Mouse (Mus musculus) heart, postnatal 0 days (tissue): ENCODE measurements around the gene Ankrd27. TPM values are rescaled to one million over a fixed set of nuclear protein-coding genes. Genes with fewer than 3 reads are reported as not detected.
A peak's percentile ranks its signal among the peaks of the same experiment; 100 is the strongest.

Experiments
- ATAC-seq: fragments of 200-750 bp; cut with Nextera tagmentation; 2 replicates; pipeline ENCODE4 v1.8.0; 2017; ENCODE audit warnings: low read depth, moderate number of reproducible peaks, moderate library complexity; ENCODE audit not compliant: insufficient read depth
- DNase-seq: peaks from one replicate; pipeline ENCODE4 v3.0.0-alpha.2; 2016; ENCODE audit warnings: low spot score
- H3K27ac ChIP-seq: fragments of 300-500 bp; sonication (generic); 2 replicates; pipeline ENCODE4 v1.5.1; 2014; ENCODE audit warnings: low read depth, mild to moderate bottlenecking
- H3K27me3 ChIP-seq: fragments of 300-500 bp; sonication (generic); 2 replicates; pipeline ENCODE4 v1.6.1; 2014; ENCODE audit warnings: low read length, mixed read lengths; ENCODE audit not compliant: control insufficient read depth, insufficient read depth
- H3K36me3 ChIP-seq: fragments of 300-500 bp; sonication (generic); replicated peaks from 2 replicates; pipeline ENCODE4 v1.6.1; 2014; ENCODE audit warnings: low read length, mixed read lengths; ENCODE audit not compliant: control insufficient read depth, insufficient read depth
- H3K4me1 ChIP-seq: fragments of 300-500 bp; sonication (generic); 2 replicates; pipeline ENCODE4 v1.6.1; 2014; ENCODE audit warnings: antibody characterized with exemption; ENCODE audit not compliant: control insufficient read depth, insufficient read depth
- H3K4me2 ChIP-seq: fragments of 300-500 bp; sonication (generic); 2 replicates; pipeline ENCODE4 v1.6.1; 2014; ENCODE audit warnings: low read depth, mild to moderate bottlenecking, low read length, moderate library complexity
- H3K4me3 ChIP-seq: fragments of 300-500 bp; sonication (generic); 2 replicates; pipeline ENCODE4 v1.5.1; 2014; ENCODE audit warnings: low read depth, low read length
- H3K9ac ChIP-seq: fragments of 300-500 bp; sonication (generic); replicated peaks from 2 replicates; pipeline ENCODE4 v1.6.1; 2014; ENCODE audit warnings: low read depth, low read length, mixed read lengths
- H3K9me3 ChIP-seq: fragments of 300-500 bp; sonication (generic); replicated peaks from 2 replicates; pipeline ENCODE4 v1.6.1; 2016; ENCODE audit warnings: low read length; ENCODE audit not compliant: control insufficient read depth
- CTCF ChIP-seq: IDR thresholded peaks from 2 replicates; pipeline ENCODE4 v1.5.1; 2016; ENCODE audit warnings: antibody characterized with exemption, control low read depth, low read depth
- EP300 ChIP-seq: IDR thresholded peaks from 2 replicates; pipeline ENCODE4 v1.6.1; 2016; ENCODE audit warnings: antibody characterized with exemption, low read depth
- WGBS: fragments of 180-500 bp; shearing (Covaris S2); extraction: QIAGEN DNeasy Blood & Tissue Kit; methylation state at CpG from one replicate; pipeline ENCODE4 v1.1.7; 2014; 5-methylcytosine and 5-hydroxymethylcytosine counted together
- polyA plus RNA-seq: library from polyadenylated mRNA; unstranded; fragments of >200 nt; fragmentation: Nextera tagmentation; extraction: Ambion mirVana; gene quantifications from 2 replicates; pipeline ENCODE4 v1.2.1, GENCODE M21; 2015
- total RNA-seq: library from RNA; depleted of rRNA; stranded (reverse); fragments of >200 nt; gene quantifications from 2 replicates; pipeline ENCODE4 v1.2.3, GENCODE M21; 2014; ENCODE audit warnings: low replicate concordance; rRNA removed

Ankrd27 gene
- total RNA-seq (9.5 and 19.3 TPM in 2 replicates), polyA plus RNA-seq (8.9 and 9.6 TPM in 2 replicates)

GRCm38 (mm10) chr7:35586055-35586905 lies at the start of gene Ankrd27:
Gene Ankrd27, plus strand, starts transcription at chr7:35586244.
- ATAC-seq (peak; percentile 98), DNase-seq (peak; percentile 95)
- no peaks in the 10 kb centered on the region for H3K9me3 ChIP-seq
- H3K4me2 ChIP-seq: peak within 1 kb of the TSS; percentile 87
- peak within 1 kb of the TSS; percentile 5; the same call in 1 of the 2 replicates for H3K27ac ChIP-seq
- under 1% methylated on average over 49 of the region's 49 CpGs for WGBS
- peak within 1 kb of the TSS; percentile 67 for H3K9ac ChIP-seq
- TF ChIP-seq CTCF: no peak
- no peak for TF ChIP-seq EP300
- peaks cover 18% of the 10 kb centered on the region for H3K4me1 ChIP-seq
- peak within 1 kb of the TSS; percentile 81 for H3K4me3 ChIP-seq
- H3K27me3 ChIP-seq: peaks cover 29% of the 10 kb centered on the region
- H3K36me3 ChIP-seq: no peaks in the 10 kb centered on the region

- H3K9me3 ChIP-seq: no peaks in the 10 kb centered on the region
- DNase-seq: no peak
- H3K9ac ChIP-seq: no peak within 1 kb of the TSS
- no peaks in the 10 kb centered on the region for H3K27me3 ChIP-seq
- no peak within 1 kb of the TSS for H3K4me2 ChIP-seq
- no peaks in the 10 kb centered on the region for H3K4me1 ChIP-seq
- ATAC-seq: no peak
- H3K27ac ChIP-seq: no peak within 1 kb of the TSS
- H3K36me3 ChIP-seq: no peaks in the 10 kb centered on the region
- no peak for TF ChIP-seq EP300
- no peak for TF ChIP-seq CTCF
- no peak within 1 kb of the TSS for H3K4me3 ChIP-seq
- 88% methylated on average over 17 of the region's 17 CpGs for WGBS
Measured at GRCm38 (mm10) chr7:35537562-35537961, 48.5 kb upstream of the Ankrd27 start, which contains the start of gene Tdrd12. Gene Tdrd12, minus strand, starts transcription at chr7:35537745.

GRCm38 (mm10) chr7:35545881-35546280 lies 40.2 kb upstream of the Ankrd27 start:
- no peak overlapping the region for H3K4me2 ChIP-seq
- H3K27me3 ChIP-seq: no peaks in the 10 kb centered on the region
- TF ChIP-seq EP300 (no peak), CTCF (peak; percentile 85)
- peak; percentile 36; the same call in 1 of the 2 replicates for ATAC-seq
- WGBS: 39% methylated on average over 4 of the region's 4 CpGs
- H3K4me1 ChIP-seq: no peaks in the 10 kb centered on the region
- H3K36me3 ChIP-seq: peaks cover 38% of the 10 kb centered on the region
- peak; percentile 70 for DNase-seq
- no peak overlapping the region for H3K27ac ChIP-seq
- H3K4me3 ChIP-seq: no peak overlapping the region
- H3K9me3 ChIP-seq: no peaks in the 10 kb centered on the region
- no peak overlapping the region for H3K9ac ChIP-seq

GRCm38 (mm10) chr7:35553751-35554604 lies 32.1 kb upstream of the Ankrd27 start:
- H3K4me3 ChIP-seq: peak overlapping the region; percentile 87
- 61% methylated on average over 10 of the region's 10 CpGs for WGBS
- H3K4me2 ChIP-seq: peak overlapping the region; percentile 97
- no peak overlapping the region for H3K27ac ChIP-seq
- peak overlapping the region; percentile 97; the same call in 1 of the 2 replicates for H3K9ac ChIP-seq
- DNase-seq (no peak), ATAC-seq (no peak)
- peaks cover 8% of the 10 kb centered on the region for H3K4me1 ChIP-seq
- no peaks in the 10 kb centered on the region for H3K9me3 ChIP-seq
- H3K27me3 ChIP-seq: no peaks in the 10 kb centered on the region
- H3K36me3 ChIP-seq: peaks cover 26% of the 10 kb centered on the region
- TF ChIP-seq EP300 (no peak), CTCF (peak; percentile 23)

- peak; percentile 27 for DNase-seq
- WGBS: 4% methylated on average over 28 of the region's 28 CpGs
Measured at GRCm38 (mm10) chr7:35554605-35555175, 31.4 kb upstream of the Ankrd27 start.

More at GRCm38 (mm10) chr7:35554605-35555175, 31.4 kb upstream of the Ankrd27 start:
- H3K4me1 ChIP-seq: peaks cover 8% of the 10 kb centered on the region
- peak; percentile 18; the same call in 1 of the 2 replicates for ATAC-seq
- H3K27me3 ChIP-seq: no peaks in the 10 kb centered on the region
- TF ChIP-seq EP300 (no peak), CTCF (no peak)
- peak overlapping the region; percentile 97 for H3K4me2 ChIP-seq
- no peaks in the 10 kb centered on the region for H3K9me3 ChIP-seq
- peaks cover 18% of the 10 kb centered on the region for H3K36me3 ChIP-seq
- H3K27ac ChIP-seq: peak overlapping the region; percentile 100
- H3K9ac ChIP-seq: peak overlapping the region; percentile 97
- peak overlapping the region; percentile 87 for H3K4me3 ChIP-seq
